ENCODE assay signal across 9 mouse cellular contexts in genomic region chr2:165889874-165890273, GRCm38 (mm10). TPM values are rescaled to one million over a fixed set of nuclear protein-coding genes. Genes with fewer than 3 reads are reported as not detected.
DNase-seq lines count a peak whose midpoint lies in the region; ATAC-seq lines count a peak whose summit lies in the region.
"Had no signal": no experiment of that assay in that cellular context is flagged by ENCODE, and none has a peak within 500 bp of the region (broad histone marks: within the 10 kb centered on the region; RNA-seq: fewer than 3 reads in every experiment).

No protein-coding gene starts in this region.

- WGBS in hindbrain, embryonic 14.5 days = 56% methylated on average over 10 of the region's 10 CpGs
- WGBS in liver, embryonic 16.5 days (ENCODE audit: insufficient replicate concordance) = 84% methylated on average over 10 of the region's 10 CpGs

- H3K9me3 ChIP-seq in hindbrain, embryonic 14.5 days (ENCODE audit: control insufficient read depth, low read length) = no peaks in the 10 kb centered on the region
- no peaks in the 10 kb centered on the region for H3K9me3 ChIP-seq in liver, embryonic 16.5 days (replicated peaks; ENCODE audit: control insufficient read depth, low read length)
- H3K9me3 ChIP-seq: embryonic facial prominence, embryonic 15.5 days had no signal

- H3K4me1 ChIP-seq in hindbrain, embryonic 14.5 days (replicated peaks; ENCODE audit: control insufficient read depth, insufficient read depth, low read length) = peaks cover 48% of the 10 kb centered on the region
- H3K4me1 ChIP-seq in liver, embryonic 16.5 days (ENCODE audit: control insufficient read depth, low read depth, low read length) = peaks cover 67% of the 10 kb centered on the region

- H3K4me3 ChIP-seq in hindbrain, embryonic 14.5 days (replicated peaks; ENCODE audit: low read length) = no peak overlapping the region
- no peak overlapping the region for H3K4me3 ChIP-seq in liver, embryonic 16.5 days (ENCODE audit: low read depth, low read length)
- H3K4me3 ChIP-seq: embryonic facial prominence, embryonic 15.5 days had no signal

- H3K9ac ChIP-seq in hindbrain, embryonic 14.5 days = no peak overlapping the region
- H3K9ac ChIP-seq in liver, embryonic 16.5 days (ENCODE audit: low read depth, low read length) = no peak overlapping the region; the same call in 1 of the 2 replicates
- H3K9ac ChIP-seq: embryonic facial prominence, embryonic 15.5 days had no signal

- H3K36me3 ChIP-seq in hindbrain, embryonic 14.5 days (replicated peaks; ENCODE audit: control insufficient read depth, insufficient read depth) = no peaks in the 10 kb centered on the region
- no peaks in the 10 kb centered on the region for H3K36me3 ChIP-seq in liver, embryonic 16.5 days (ENCODE audit: control insufficient read depth, insufficient read depth)
- H3K36me3 ChIP-seq: embryonic facial prominence, embryonic 15.5 days had no signal

- peak; percentile 57 for DNase-seq in left cerebral cortex, postnatal 4 days
- DNase-seq in left cerebral cortex, adult 9 months (ENCODE audit: low spot score in 2 of 2) = no peak
- DNase-seq in cerebellum, postnatal 14 days = peak; percentile 65 to 74
- no peak for DNase-seq in hindbrain, embryonic 14.5 days (ENCODE audit: low spot score)
- no peak for DNase-seq in right cerebral cortex, postnatal 25 days
- no peak for DNase-seq in layer of hippocampus, postnatal 36 days
- DNase-seq: lung, postnatal 10 days had no signal

- H3K4me2 ChIP-seq in hindbrain, embryonic 14.5 days (replicated peaks) = no peak overlapping the region
- no peak overlapping the region for H3K4me2 ChIP-seq in liver, embryonic 16.5 days (ENCODE audit: low read depth, low read length)
- H3K4me2 ChIP-seq: embryonic facial prominence, embryonic 15.5 days had no signal

- 0 out of 2 replicates have a peak overlapping the region, but pooled peaks have one; percentile 100 for H3K27ac ChIP-seq in hindbrain, embryonic 14.5 days
- peak overlapping the region; percentile 100 for H3K27ac ChIP-seq in liver, embryonic 16.5 days (ENCODE audit: low read length)

- H3K27me3 ChIP-seq in hindbrain, embryonic 14.5 days (ENCODE audit: control insufficient read depth, insufficient read depth, low read length) = no peaks in the 10 kb centered on the region
- no peaks in the 10 kb centered on the region for H3K27me3 ChIP-seq in liver, embryonic 16.5 days (ENCODE audit: control insufficient read depth, insufficient read depth, low read depth, low read length)
- H3K27me3 ChIP-seq: embryonic facial prominence, embryonic 15.5 days had no signal

- no peak for ATAC-seq in hindbrain, embryonic 14.5 days (ENCODE audit: low FRiP score)
- no peak for ATAC-seq in liver, embryonic 16.5 days (ENCODE audit: low read depth)

- intact Hi-C loops in left cerebral cortex, postnatal 4 days (cut with DNase I) = no loop called here

RNA-seq across cellular contexts. Expression of gene Zmynd8, which starts 8.9 kb away (rescaled TPM):
- 100 to 1,000 TPM; 118 to 120 TPM for total RNA-seq in left cerebral cortex, postnatal 4 days (2021)
- polyA plus RNA-seq in hindbrain, embryonic 14.5 days (2014; fragmentation: Nextera tagmentation; extraction: Ambion mirVana) = 55.4 and 63.4 TPM in 2 replicates
- polyA plus RNA-seq in liver, embryonic 16.5 days (2015; fragmentation: Nextera tagmentation; extraction: Ambion mirVana) = 20.0 and 23.6 TPM in 2 replicates
- 100 to 1,000 TPM; 162 to 181 TPM for total RNA-seq in layer of hippocampus, postnatal 36 days (2021)

Comparison
In these comparisons a context has a peak if more than half of its experiments do, and no peak if none do; other contexts are left out.
1. DNase-seq: peak in left cerebral cortex, postnatal 4 days (single experiment) and cerebellum, postnatal 14 days (2 of 2); none in left cerebral cortex, adult 9 months (0 of 2), hindbrain, embryonic 14.5 days (single experiment), right cerebral cortex, postnatal 25 days (single experiment) and layer of hippocampus, postnatal 36 days (0 of 2).